Mouse (Mus musculus) urinary bladder, postnatal 0 days (tissue): Measurements from ENCODE around the gene Ccnq. TPM values are rescaled to one million over a fixed set of nuclear protein-coding genes. Genes with fewer than 3 reads are reported as not detected.

Experiments used
- microRNA-seq: library from miRNA; unstranded; fragments of <30 nt; microRNA quantifications from one replicate; pipeline ENCODE4, GENCODE M21; 2016
- polyA plus RNA-seq: library from polyadenylated mRNA; unstranded; fragments of >200 nt; fragmentation: Nextera tagmentation; extraction: Ambion mirVana; gene quantifications from 2 replicates; pipeline ENCODE4 v1.2.1, GENCODE M21; 2015

Ccnq gene
- polyA plus RNA-seq = 27.8 and 29.8 TPM in 2 replicates

GRCm38 (mm10) chr11:78750885-78751842 is at the start of gene Ccnq:
Gene Ccnq, minus strand, starts transcription at chr11:78751729.

Small RNA genes lying within 50 kb of the gene (microRNA-seq; reads per million reads assigned to microRNA genes)
- gene Gm23840 = not detected

Other genes starting within 250 kb of the Ccnq start
- not detected in 2 replicates for gene Sebox, start 248.3 kb downstream of the Ccnq start, polyA plus RNA-seq
- 32.0 and 32.8 TPM in 2 replicates for gene Tmem199, start 239.6 kb downstream of the Ccnq start, polyA plus RNA-seq
- gene Poldip2, start 239.5 kb downstream of the Ccnq start, polyA plus RNA-seq = 81.4 and 86.2 TPM in 2 replicates
- 47.6 and 55.5 TPM in 2 replicates for gene Tnfaip1, start 215.4 kb downstream of the Ccnq start, polyA plus RNA-seq
- gene Ift20, start 215.4 kb downstream of the Ccnq start, polyA plus RNA-seq = 132 and 156 TPM in 2 replicates
- 43.6 and 70.8 TPM in 2 replicates for gene Tmem97, start 201.0 kb downstream of the Ccnq start, polyA plus RNA-seq
- gene Nlk, start 54.4 kb downstream of the Ccnq start, polyA plus RNA-seq = 10.1 and 10.2 TPM in 2 replicates
- gene Lyrm9, start 74.9 kb upstream of the Ccnq start, polyA plus RNA-seq = 12.9 and 14.2 TPM in 2 replicates
- gene Nos2, start 169.1 kb upstream of the Ccnq start, polyA plus RNA-seq = 0.56 and 0.67 TPM in 2 replicates
- 80.1 and 86.3 TPM in 2 replicates for gene Lgals9, start 233.2 kb upstream of the Ccnq start, polyA plus RNA-seq